Mouse (Mus musculus) regulatory T cell (primary cell): Measurements from ENCODE around the gene Ptgr1.

ENCODE experiments used
- in situ Hi-C: fragments of 300-600 bp; cut with MboI, MseI; formaldehyde crosslinking; loops from one replicate; pipeline ENCODE4 v1.15.1; 2025; ENCODE audit warnings: high pct_unique_total_duplicates

Gene Ptgr1

DNA sequence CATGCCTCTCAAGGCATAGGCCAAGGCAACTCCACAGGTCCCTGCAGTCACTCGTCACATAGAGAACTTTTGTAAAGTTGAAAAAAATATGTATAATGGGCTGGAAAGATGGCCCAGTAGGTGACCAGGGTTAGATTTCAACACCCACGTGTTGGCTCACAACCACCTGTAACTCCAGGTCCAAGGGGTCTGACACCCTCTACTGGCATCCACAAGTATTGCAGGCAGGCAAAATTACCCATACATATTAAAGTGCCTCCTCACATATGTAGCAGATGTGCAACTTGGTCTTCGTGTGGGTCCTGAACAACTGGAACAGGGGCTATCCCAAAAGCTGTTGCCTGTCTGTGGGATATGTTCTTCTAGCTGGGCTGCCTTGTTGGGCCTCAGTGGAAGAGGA is 59.3 kb downstream of the Ptgr1 start:
- in situ Hi-C loops: no loop called here

GRCm38 (mm10) chr4:58926120-58926519 is 60.8 kb downstream of the Ptgr1 start:
- in situ Hi-C loops: no loop called here

- in situ Hi-C loops: no loop called here
These were observed 61.3 kb downstream of the Ptgr1 start for GRCm38 (mm10) chr4:58925664-58926063.

DNA sequence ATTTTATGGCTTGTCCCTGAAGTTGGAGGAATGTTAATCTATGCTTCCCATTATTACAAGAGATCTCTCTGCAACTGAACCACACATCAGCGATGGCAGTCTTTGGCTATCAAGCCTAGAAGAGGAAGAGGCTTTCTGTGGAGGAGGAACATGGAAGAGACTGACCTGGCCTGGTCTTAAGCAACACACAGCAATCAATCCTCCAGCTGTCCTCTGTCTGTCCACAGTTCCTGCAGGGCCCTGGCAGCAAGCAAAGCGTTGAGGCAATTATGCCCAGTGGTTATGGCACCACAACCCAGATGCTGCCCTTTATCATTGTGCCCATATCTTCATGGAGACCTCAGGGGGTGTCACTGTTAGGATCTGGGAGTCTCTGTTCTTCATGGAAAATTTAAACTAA is 63.0 kb downstream of the Ptgr1 start:
- in situ Hi-C loops: no loop called here
